In genomic region chr17:34934830-34935229, GRCm38 (mm10) we compare ENCODE assay signal across 16 mouse cellular contexts. TPM values are rescaled to one million over a fixed set of nuclear protein-coding genes. Genes with fewer than 3 reads are reported as not detected.
DNase-seq lines count a peak whose midpoint lies in the region; ATAC-seq and TF ChIP-seq lines count a peak whose summit lies in the region.
"Had no signal": no experiment of that assay in that cellular context is flagged by ENCODE, and none has a peak within 500 bp of the region (broad histone marks: within the 10 kb centered on the region; RNA-seq: fewer than 3 reads in every experiment).

No protein-coding gene starts in this region.

- intact Hi-C loops in heart, postnatal 25 days (cut with DNase I): loop anchor here (10.0 kb wide), 1 partner anchor 50 kb away; the partner anchor contains the start of gene Lsm2

- DNase-seq in heart, adult 11 months: peak; percentile 96
- no peak for DNase-seq in heart, postnatal 25 days (ENCODE audit: low spot score)
- DNase-seq in kidney, postnatal 36 days: peak; percentile 56 to 72
- no peak for DNase-seq in right cerebral cortex, postnatal 25 days
- DNase-seq in embryo, embryonic 10 days (ENCODE audit: low spot score): no peak
- DNase-seq: B cell, adult 2 months; lung, postnatal 14 days had no signal

- H3K9ac ChIP-seq in heart, embryonic 11.5 days (ENCODE audit: low read depth, low read length): peak overlapping the region; percentile 16; the same call in 1 of the 2 replicates
- H3K9ac ChIP-seq: forebrain, embryonic 15.5 days; stomach, embryonic 15.5 days had no signal

- H3K9me3 ChIP-seq in E14TG2a.4 (ENCODE audit: low read length): no peaks in the 10 kb centered on the region
- H3K9me3 ChIP-seq in heart, embryonic 11.5 days (replicated peaks; ENCODE audit: control insufficient read depth, low read length): no peaks in the 10 kb centered on the region
- H3K9me3 ChIP-seq: forebrain, embryonic 15.5 days; stomach, embryonic 15.5 days had no signal

- H3K27ac ChIP-seq in heart, embryonic 11.5 days (ENCODE audit: low read depth, low read length): no peak overlapping the region
- H3K27ac ChIP-seq: forebrain, embryonic 15.5 days; stomach, embryonic 15.5 days had no signal

- 0 out of 2 replicates have a peak overlapping the region, but pooled peaks have one; percentile 55 for H3K4me3 ChIP-seq in E14TG2a.4 (replicated peaks; ENCODE audit: low read length)
- H3K4me3 ChIP-seq in heart, embryonic 11.5 days (ENCODE audit: low read depth, low read length): no peak overlapping the region
- H3K4me3 ChIP-seq: forebrain, embryonic 15.5 days; stomach, embryonic 15.5 days had no signal

- 43% methylated on average over 8 of the region's 8 CpGs for WGBS in heart, embryonic 11.5 days (ENCODE audit: insufficient replicate concordance)

- TF ChIP-seq CTCF in E14TG2a.4 (conservative IDR thresholded peaks at IDR 0.05; ENCODE audit: low read length): no peak

- peaks cover 32% of the 10 kb centered on the region for H3K36me3 ChIP-seq in E14TG2a.4 (ENCODE audit: insufficient read depth, low read length)
- H3K36me3 ChIP-seq in heart, embryonic 11.5 days (ENCODE audit: control insufficient read depth, insufficient read depth, low read length): 0 out of 2 replicates have a peak, but pooled peaks cover 4% of the 10 kb centered on the region
- H3K36me3 ChIP-seq: stomach, embryonic 15.5 days had no signal

- peaks cover 40% of the 10 kb centered on the region for H3K4me1 ChIP-seq in E14TG2a.4 (replicated peaks; ENCODE audit: low read depth, low read length)
- peaks cover 4% of the 10 kb centered on the region; the same call in 1 of the 2 replicates for H3K4me1 ChIP-seq in heart, embryonic 11.5 days (ENCODE audit: control insufficient read depth, insufficient read depth, low read length)

- no peak for ATAC-seq in heart, embryonic 11.5 days (replicated peaks; ENCODE audit: insufficient number of reproducible peaks, low FRiP score, low TSS enrichment)
- no peak for ATAC-seq in frontal cortex, adult (ENCODE audit: low TSS enrichment)
- ATAC-seq: forebrain, embryonic 15.5 days; Patski had no signal

- peaks cover 35% of the 10 kb centered on the region for H3K27me3 ChIP-seq in E14TG2a.4 (ENCODE audit: insufficient read depth, low read length)
- no peaks in the 10 kb centered on the region for H3K27me3 ChIP-seq in heart, embryonic 11.5 days (ENCODE audit: control insufficient read depth, insufficient read depth, low read length)
- H3K27me3 ChIP-seq: forebrain, embryonic 15.5 days; Patski; stomach, embryonic 15.5 days had no signal

- H3K4me2 ChIP-seq in heart, embryonic 11.5 days: peak overlapping the region; percentile 8; the same call in 1 of the 2 replicates
- H3K4me2 ChIP-seq: forebrain, embryonic 15.5 days; stomach, embryonic 15.5 days had no signal

RNA-seq across cellular contexts. Expression of gene Neu1, which starts 3.8 kb away (rescaled TPM):
- total RNA-seq in heart, postnatal 25 days (2021): 10 to 100 TPM; 12.7 to 14.1 TPM
- 16.0 and 16.6 TPM in 2 replicates for polyA plus RNA-seq in heart, embryonic 11.5 days (2014; fragmentation: Nextera tagmentation; extraction: Ambion mirVana)

RNA-seq across cellular contexts. Expression of gene Slc44a4, which starts 20.6 kb away (rescaled TPM):
- not detected for total RNA-seq in heart, postnatal 25 days (2021)
- polyA plus RNA-seq in heart, embryonic 11.5 days (2014; fragmentation: Nextera tagmentation; extraction: Ambion mirVana): 0.10 and 0.13 TPM in 2 replicates
- polyA plus RNA-seq: forebrain, embryonic 15.5 days had no signal

RNA-seq across cellular contexts. Expression of gene Hspa1b, which starts 24.2 kb away (rescaled TPM):
- 1 to 10 TPM; 1.9 to 6.9 TPM for total RNA-seq in heart, postnatal 25 days (2021)
- polyA plus RNA-seq in heart, embryonic 11.5 days (2014; fragmentation: Nextera tagmentation; extraction: Ambion mirVana): 0.48 and 0.50 TPM in 2 replicates

RNA-seq across cellular contexts. Expression of gene Gm20481, which starts 34.9 kb away (rescaled TPM):
- total RNA-seq in heart, postnatal 25 days (2021): not detected
- polyA plus RNA-seq in heart, embryonic 11.5 days (2014; fragmentation: Nextera tagmentation; extraction: Ambion mirVana): not detected in 2 replicates
- total RNA-seq: heart, postnatal 14 days; layer of hippocampus, postnatal 10 days had no signal
- polyA plus RNA-seq: cortical plate, adult 2 months; forebrain, embryonic 15.5 days; stomach, embryonic 15.5 days had no signal

RNA-seq across cellular contexts. Expression of gene Ehmt2, which starts 36.6 kb away (rescaled TPM):
- 10 to 100 TPM; 37.6 to 39.1 TPM for total RNA-seq in heart, postnatal 25 days (2021)
- 32.4 and 42.3 TPM in 2 replicates for polyA plus RNA-seq in heart, embryonic 11.5 days (2014; fragmentation: Nextera tagmentation; extraction: Ambion mirVana)

Comparison
In these comparisons a context has a peak if more than half of its experiments do, and no peak if none do; other contexts are left out.
1. DNase-seq: peak in heart, adult 11 months (single experiment) and kidney, postnatal 36 days (2 of 2); none in heart, postnatal 25 days (single experiment), right cerebral cortex, postnatal 25 days (single experiment) and embryo, embryonic 10 days (single experiment).